Mouse (Mus musculus): ENCODE measurements at regions not wholly inside any gene's neighbourhood (a gene's known extent, or its start where the extent isn't known, plus 50 kb on each side); places are given as distances from the start of the nearest gene placed in this dataset.
A peak's percentile ranks its signal among the peaks of the same experiment; 100 is the strongest.

DNA sequence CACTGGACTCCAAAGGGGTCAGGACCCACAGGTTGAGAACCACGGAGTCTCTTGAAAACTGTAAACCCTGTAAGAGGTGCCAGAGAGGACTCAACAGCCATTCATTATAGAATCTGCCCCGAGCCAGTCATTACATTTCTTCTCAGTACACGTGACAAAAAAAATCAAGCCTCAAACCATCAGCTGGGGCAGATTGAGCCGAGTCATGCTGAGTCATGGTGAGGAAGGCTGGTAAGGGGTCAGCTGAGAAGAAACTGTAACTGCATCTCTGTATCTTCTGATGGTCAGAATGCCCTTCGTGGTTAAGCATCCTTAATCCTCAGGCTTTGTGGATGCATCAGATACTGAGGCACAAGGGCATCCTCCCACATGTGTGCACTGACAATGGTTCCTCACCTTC lies 207.2 kb upstream of the Prok2 start:
- no peaks in the 10 kb centered on the region for H3K36me3 ChIP-seq (ENCODE audit: control insufficient read depth, insufficient read depth, low read length)
- no peak overlapping the region for H3K27ac ChIP-seq (ENCODE audit: low read length)
- H3K9ac ChIP-seq (ENCODE audit: low read length): no peak overlapping the region
- H3K4me2 ChIP-seq (ENCODE audit: low read depth, low read length): no peak overlapping the region
- no peaks in the 10 kb centered on the region for H3K9me3 ChIP-seq (ENCODE audit: control insufficient read depth, low read length)
- peaks cover 30% of the 10 kb centered on the region for H3K4me1 ChIP-seq (replicated peaks; ENCODE audit: control insufficient read depth, insufficient read depth, low read length)
- H3K27me3 ChIP-seq (ENCODE audit: control insufficient read depth, insufficient read depth, low read depth, low read length): no peaks in the 10 kb centered on the region
- no peak overlapping the region for H3K4me3 ChIP-seq (ENCODE audit: low read length)
- WGBS: 59% methylated on average over 5 of the region's 5 CpGs
- ATAC-seq (ENCODE audit: low read depth): no peak

DNA sequence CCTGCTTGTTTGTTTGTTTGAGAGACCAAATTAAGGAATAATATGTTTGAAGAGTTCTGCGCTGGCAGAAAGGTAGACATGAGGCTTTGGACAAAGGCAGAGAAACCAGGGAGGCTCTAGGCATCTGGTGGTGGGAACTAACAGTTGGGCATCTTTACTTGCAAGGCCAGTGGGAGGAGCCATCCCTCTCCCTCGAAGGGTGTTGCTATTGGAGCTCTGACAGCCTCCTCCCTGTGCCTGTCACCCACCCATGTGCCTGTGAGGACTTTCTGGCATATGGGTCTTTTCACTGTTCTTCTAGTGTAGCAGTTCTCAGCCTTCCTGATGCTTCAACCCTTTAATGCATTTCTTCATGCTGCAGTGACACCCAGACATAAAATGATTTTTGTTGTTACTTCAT lies 206.7 kb upstream of the Prok2 start:
- no peak overlapping the region for H3K27ac ChIP-seq (ENCODE audit: low read length)
- WGBS: 44% methylated on average over 2 of the region's 2 CpGs
- no peaks in the 10 kb centered on the region for H3K27me3 ChIP-seq (ENCODE audit: control insufficient read depth, insufficient read depth, low read depth, low read length)
- H3K9me3 ChIP-seq (ENCODE audit: control insufficient read depth, low read length): no peaks in the 10 kb centered on the region
- no peaks in the 10 kb centered on the region for H3K36me3 ChIP-seq (ENCODE audit: control insufficient read depth, insufficient read depth, low read length)
- H3K4me3 ChIP-seq (ENCODE audit: low read length): no peak overlapping the region
- H3K9ac ChIP-seq (ENCODE audit: low read length): no peak overlapping the region
- ATAC-seq (ENCODE audit: low read depth): no peak
- H3K4me2 ChIP-seq (ENCODE audit: low read depth, low read length): no peak overlapping the region
- peaks cover 33% of the 10 kb centered on the region for H3K4me1 ChIP-seq (replicated peaks; ENCODE audit: control insufficient read depth, insufficient read depth, low read length)

DNA sequence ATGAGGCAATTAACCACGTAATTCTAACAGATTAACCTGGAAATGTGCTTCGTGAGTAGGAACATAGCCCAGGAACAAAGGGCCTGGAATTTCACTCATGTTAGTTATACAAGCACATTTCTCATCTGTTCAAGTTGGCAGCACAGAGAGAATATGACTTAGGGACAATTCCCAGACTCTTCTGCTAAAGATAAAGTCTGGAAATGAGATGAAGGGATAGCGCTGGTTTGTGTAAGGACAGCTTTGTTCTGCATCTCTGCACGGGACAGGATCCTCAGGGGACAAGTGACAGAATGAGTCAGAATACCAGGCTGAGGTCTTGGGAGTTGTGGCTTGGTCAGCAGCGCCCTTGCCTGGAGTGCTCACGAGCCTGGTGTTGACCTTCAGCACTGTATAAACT lies 206.2 kb upstream of the Prok2 start:
- H3K4me2 ChIP-seq (ENCODE audit: low read depth, low read length): no peak overlapping the region
- no peak overlapping the region for H3K9ac ChIP-seq (ENCODE audit: low read length)
- H3K4me1 ChIP-seq (replicated peaks; ENCODE audit: control insufficient read depth, insufficient read depth, low read length): peaks cover 37% of the 10 kb centered on the region
- no peaks in the 10 kb centered on the region for H3K9me3 ChIP-seq (ENCODE audit: control insufficient read depth, low read length)
- WGBS: 67% methylated on average over 6 of the region's 6 CpGs
- no peaks in the 10 kb centered on the region for H3K36me3 ChIP-seq (ENCODE audit: control insufficient read depth, insufficient read depth, low read length)
- H3K4me3 ChIP-seq (ENCODE audit: low read length): no peak overlapping the region
- no peak overlapping the region for H3K27ac ChIP-seq (ENCODE audit: low read length)
- ATAC-seq (ENCODE audit: low read depth): no peak
- H3K27me3 ChIP-seq (ENCODE audit: control insufficient read depth, insufficient read depth, low read depth, low read length): no peaks in the 10 kb centered on the region

DNA sequence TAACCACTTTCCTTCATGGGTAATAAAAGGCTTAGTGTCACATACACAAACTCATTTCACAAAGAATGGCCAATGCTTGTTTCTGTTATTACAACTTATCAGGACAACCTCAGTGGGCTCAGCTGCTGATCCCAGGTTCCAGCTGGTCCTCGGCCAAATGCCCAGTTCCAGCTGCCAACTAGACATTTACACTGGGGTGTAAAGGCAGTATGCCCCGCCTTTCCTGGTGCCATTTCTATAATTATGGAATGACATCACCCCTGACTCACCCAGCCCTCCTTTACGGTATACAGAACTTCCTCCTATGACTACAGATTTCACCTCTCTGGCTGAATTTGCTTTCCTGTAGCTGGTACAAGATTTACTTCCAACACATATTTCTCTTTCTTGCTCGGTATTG lies 205.4 kb upstream of the Prok2 start:
- Histone ChIP-seq H3K9me3 (ENCODE audit: control insufficient read depth, low read length) (no peaks in the 10 kb centered on the region), H3K4me1 (replicated peaks; ENCODE audit: control insufficient read depth, insufficient read depth, low read length) (peaks cover 34% of the 10 kb centered on the region), H3K4me2 (ENCODE audit: low read depth, low read length) (no peak overlapping the region), H3K36me3 (ENCODE audit: control insufficient read depth, insufficient read depth, low read length) (no peaks in the 10 kb centered on the region), H3K4me3 (ENCODE audit: low read length) (no peak overlapping the region), H3K27me3 (ENCODE audit: control insufficient read depth, insufficient read depth, low read depth, low read length) (no peaks in the 10 kb centered on the region), H3K9ac (ENCODE audit: low read length) (no peak overlapping the region), H3K27ac (ENCODE audit: low read length) (no peak overlapping the region)
- WGBS: 57% methylated on average over 4 of the region's 4 CpGs
- ATAC-seq (ENCODE audit: low read depth): no peak

DNA sequence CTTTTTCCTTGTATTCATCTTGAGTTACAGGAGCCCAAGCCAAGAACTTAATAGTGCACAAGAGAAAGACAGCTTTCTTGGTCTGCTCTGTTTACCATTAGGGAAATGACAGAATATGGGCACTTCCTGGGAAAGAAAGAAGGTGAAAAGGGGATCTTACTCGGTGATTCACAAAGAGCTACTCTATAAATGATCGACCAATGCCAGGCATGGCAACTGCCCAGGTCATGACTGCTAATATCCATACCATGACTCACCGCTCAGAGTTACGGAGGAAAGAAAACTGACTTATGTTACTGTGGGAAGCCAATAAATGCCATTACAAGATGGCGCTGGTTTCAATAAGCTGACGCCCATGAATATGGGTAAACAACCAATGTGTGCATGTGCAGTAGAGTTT lies 204.1 kb upstream of the Prok2 start:
- H3K4me3 ChIP-seq (ENCODE audit: low read length): no peak overlapping the region
- H3K36me3 ChIP-seq (ENCODE audit: control insufficient read depth, insufficient read depth, low read length): no peaks in the 10 kb centered on the region
- peaks cover 31% of the 10 kb centered on the region for H3K4me1 ChIP-seq (replicated peaks; ENCODE audit: control insufficient read depth, insufficient read depth, low read length)
- no peaks in the 10 kb centered on the region for H3K9me3 ChIP-seq (ENCODE audit: control insufficient read depth, low read length)
- no peak overlapping the region for H3K4me2 ChIP-seq (ENCODE audit: low read depth, low read length)
- no peaks in the 10 kb centered on the region for H3K27me3 ChIP-seq (ENCODE audit: control insufficient read depth, insufficient read depth, low read depth, low read length)
- no peak for ATAC-seq (ENCODE audit: low read depth)
- H3K9ac ChIP-seq (ENCODE audit: low read length): no peak overlapping the region
- H3K27ac ChIP-seq (ENCODE audit: low read length): no peak overlapping the region
- WGBS: 89% methylated on average over 6 of the region's 6 CpGs

DNA sequence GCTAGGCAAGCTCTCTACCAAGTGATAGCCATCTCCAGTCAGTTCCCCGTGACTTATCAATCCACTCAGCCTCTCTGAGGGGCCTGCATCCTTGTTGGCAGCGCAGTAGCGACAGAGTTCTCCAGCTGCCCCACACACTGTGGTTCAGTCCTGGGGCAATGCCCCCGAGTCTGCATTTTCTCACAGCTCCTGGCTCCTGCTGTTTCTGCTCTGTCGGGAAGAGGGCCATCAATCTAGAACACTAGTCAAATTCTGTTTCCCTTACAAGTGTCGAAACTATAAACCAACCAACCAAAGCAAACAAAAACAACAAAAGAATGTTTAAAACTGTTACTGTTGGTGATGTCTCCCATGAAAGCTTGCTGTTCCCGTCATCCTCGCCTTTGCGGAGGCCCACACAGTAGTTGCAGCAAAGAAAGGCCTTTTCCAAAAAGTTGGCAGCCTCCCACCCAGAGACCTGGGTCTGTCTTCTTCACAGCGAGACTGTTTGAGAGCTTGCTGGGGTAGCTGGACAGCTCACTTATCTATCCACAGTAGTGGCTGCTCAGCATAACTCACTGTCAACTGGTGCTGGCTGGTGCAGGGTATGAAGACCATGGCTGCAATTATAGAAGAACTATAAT lies 201.9 kb upstream of the Prok2 start:
- WGBS: 24% methylated on average over 10 of the region's 10 CpGs
- ATAC-seq (ENCODE audit: low read depth): peak; percentile 88

DNA sequence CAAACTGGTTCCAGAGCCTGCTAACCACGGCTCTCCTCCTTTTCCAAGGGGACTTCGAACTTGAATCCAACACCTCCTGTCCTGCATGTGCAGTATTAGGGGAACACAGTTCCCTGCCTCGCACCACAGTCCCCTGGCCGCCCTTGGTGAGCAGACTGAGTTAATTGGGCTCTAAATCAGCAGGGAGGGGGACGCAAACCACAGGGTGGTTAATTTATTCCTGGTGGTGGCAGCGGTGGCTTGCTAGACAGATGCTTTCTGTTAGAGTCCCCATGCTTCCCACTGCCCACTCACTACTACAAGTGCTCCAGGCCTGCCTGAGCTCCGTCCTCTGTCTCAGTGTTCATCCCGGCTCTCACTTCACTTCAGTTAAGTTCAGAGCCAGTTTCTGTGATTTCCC lies 198.0 kb upstream of the Prok2 start:
- WGBS: 82% methylated on average over 8 of the region's 8 CpGs
- H3K9ac ChIP-seq (ENCODE audit: low read length): no peak overlapping the region
- ATAC-seq (ENCODE audit: low read depth): no peak
- H3K27ac ChIP-seq (ENCODE audit: low read length): no peak overlapping the region
- peaks cover 3% of the 10 kb centered on the region; the same call in 1 of the 2 replicates for H3K9me3 ChIP-seq (ENCODE audit: control insufficient read depth, low read length)
- no peaks in the 10 kb centered on the region for H3K27me3 ChIP-seq (ENCODE audit: control insufficient read depth, insufficient read depth, low read depth, low read length)
- H3K36me3 ChIP-seq (ENCODE audit: control insufficient read depth, insufficient read depth, low read length): no peaks in the 10 kb centered on the region
- H3K4me1 ChIP-seq (replicated peaks; ENCODE audit: control insufficient read depth, insufficient read depth, low read length): peaks cover 16% of the 10 kb centered on the region
- H3K4me2 ChIP-seq (ENCODE audit: low read depth, low read length): no peak overlapping the region
- no peak overlapping the region for H3K4me3 ChIP-seq (ENCODE audit: low read length)

More for the DNA sequence above, 201.9 kb upstream of the Prok2 start:
- H3K4me3 ChIP-seq (ENCODE audit: low read length): no peak overlapping the region
- no peaks in the 10 kb centered on the region for H3K36me3 ChIP-seq (ENCODE audit: control insufficient read depth, insufficient read depth, low read length)
- H3K9me3 ChIP-seq (ENCODE audit: control insufficient read depth, low read length): no peaks in the 10 kb centered on the region
- H3K4me1 ChIP-seq (replicated peaks; ENCODE audit: control insufficient read depth, insufficient read depth, low read length): peaks cover 14% of the 10 kb centered on the region
- H3K27ac ChIP-seq (ENCODE audit: low read length): peak overlapping the region; percentile 12
- H3K9ac ChIP-seq (ENCODE audit: low read length): no peak overlapping the region
- no peak overlapping the region for H3K4me2 ChIP-seq (ENCODE audit: low read depth, low read length)
- no peaks in the 10 kb centered on the region for H3K27me3 ChIP-seq (ENCODE audit: control insufficient read depth, insufficient read depth, low read depth, low read length)

DNA sequence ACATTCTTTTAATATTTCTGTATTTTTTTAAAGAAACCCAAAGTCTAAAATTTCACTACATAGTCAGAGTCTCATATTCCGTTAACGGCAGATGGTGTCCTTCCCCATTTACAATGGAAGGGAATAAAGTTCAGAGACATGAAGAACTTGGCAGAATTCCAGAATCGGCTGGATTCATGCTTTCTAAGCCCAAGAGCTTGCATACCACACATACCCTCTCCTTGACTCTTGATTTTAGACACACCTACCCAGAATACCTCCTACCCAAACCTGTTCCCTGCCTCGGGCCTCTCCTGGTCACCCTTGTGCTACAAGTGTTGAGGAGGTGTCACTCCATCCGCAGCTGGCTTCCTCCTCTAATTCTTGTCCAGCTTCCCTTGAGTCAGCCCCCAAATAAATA lies 195.8 kb upstream of the Prok2 start:
- no peak overlapping the region for H3K4me3 ChIP-seq (ENCODE audit: low read length)
- H3K9ac ChIP-seq (ENCODE audit: low read length): no peak overlapping the region
- H3K27me3 ChIP-seq (ENCODE audit: control insufficient read depth, insufficient read depth, low read depth, low read length): no peaks in the 10 kb centered on the region
- no peaks in the 10 kb centered on the region for H3K36me3 ChIP-seq (ENCODE audit: control insufficient read depth, insufficient read depth, low read length)
- ATAC-seq (ENCODE audit: low read depth): peak; percentile 90
- peaks cover 3% of the 10 kb centered on the region; the same call in 1 of the 2 replicates for H3K9me3 ChIP-seq (ENCODE audit: control insufficient read depth, low read length)
- WGBS: 21% methylated on average over 5 of the region's 5 CpGs
- peak overlapping the region; percentile 68 for H3K27ac ChIP-seq (ENCODE audit: low read length)
- no peak overlapping the region for H3K4me2 ChIP-seq (ENCODE audit: low read depth, low read length)
- peaks cover 2% of the 10 kb centered on the region for H3K4me1 ChIP-seq (replicated peaks; ENCODE audit: control insufficient read depth, insufficient read depth, low read length)

DNA sequence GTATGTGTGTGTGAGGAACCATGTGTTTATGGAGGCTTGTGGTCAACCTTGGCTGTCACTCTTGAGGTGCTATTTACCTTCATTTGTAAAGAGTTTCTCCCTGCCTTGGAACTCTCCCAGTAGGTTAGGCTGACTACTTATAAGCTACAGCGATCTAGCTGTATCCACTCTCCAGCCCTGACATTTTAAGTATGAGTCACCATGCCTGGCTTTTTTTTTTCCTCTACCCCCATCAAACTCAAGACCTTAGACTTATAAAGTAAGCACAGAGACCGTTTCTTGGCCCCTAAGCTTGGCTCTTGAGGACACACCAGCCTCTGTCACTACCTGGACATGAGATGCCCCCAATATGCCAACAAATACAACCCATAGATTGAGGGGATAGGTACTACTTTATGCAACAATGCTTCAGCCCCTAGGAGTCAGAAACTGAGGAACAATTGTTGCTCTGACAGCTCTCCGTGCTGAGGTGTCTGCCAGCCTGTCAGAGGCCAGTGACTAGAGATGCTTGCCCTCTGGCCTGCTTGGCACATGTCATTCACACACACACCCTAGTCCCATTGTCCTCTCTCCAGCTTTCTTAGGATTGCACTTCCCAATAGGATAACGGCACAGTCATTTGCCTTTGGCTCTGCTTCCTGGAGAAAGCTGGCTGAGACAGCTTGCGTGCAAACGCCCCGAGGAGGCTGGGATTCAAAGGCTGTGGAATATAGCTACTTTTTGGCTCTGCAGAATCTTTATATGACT lies 193.8 kb upstream of the Prok2 start:
- Histone ChIP-seq H3K36me3 (ENCODE audit: control insufficient read depth, insufficient read depth, low read length) (no peaks in the 10 kb centered on the region), H3K27me3 (ENCODE audit: control insufficient read depth, insufficient read depth, low read depth, low read length) (no peaks in the 10 kb centered on the region), H3K4me2 (ENCODE audit: low read depth, low read length) (no peak overlapping the region), H3K9me3 (ENCODE audit: control insufficient read depth, low read length) (peaks cover 3% of the 10 kb centered on the region; the same call in 1 of the 2 replicates), H3K4me1 (replicated peaks; ENCODE audit: control insufficient read depth, insufficient read depth, low read length) (peaks cover 2% of the 10 kb centered on the region), H3K27ac (ENCODE audit: low read length) (no peak overlapping the region), H3K9ac (ENCODE audit: low read length) (no peak overlapping the region), H3K4me3 (ENCODE audit: low read length) (no peak overlapping the region)
- 56% methylated on average over 7 of the region's 7 CpGs for WGBS
- no peak for ATAC-seq (ENCODE audit: low read depth)

Measured in lung, embryonic 16.5 days (tissue).